Mouse (Mus musculus): Measurements from ENCODE around the gene Ralb. TPM values are rescaled to one million over a fixed set of nuclear protein-coding genes. Genes with fewer than 3 reads are reported as not detected.

Gene Ralb
- polyA plus RNA-seq, 1 experiment from 2014 or later = 65.3 TPM

GRCm38 (mm10) chr1:119503181-119503580 lies 1.4 kb downstream of the Ralb start:
- Histone ChIP-seq H3K27me3 (replicated peaks) (no peaks in the 10 kb centered on the region), H3K9me3 (replicated peaks) (no peaks in the 10 kb centered on the region), H3K27ac (replicated peaks) (no peak overlapping the region), H3K4me3 (replicated peaks) (peak overlapping the region; percentile 81), H3K36me3 (no peaks in the 10 kb centered on the region), H3K4me2 (peak overlapping the region; percentile 86), H3K4me1 (peaks cover 29% of the 10 kb centered on the region), H3K9ac (replicated peaks) (no peak overlapping the region)
- 79% methylated on average over 3 of the region's 3 CpGs for WGBS
- no peak for ATAC-seq (ENCODE audit: low FRiP score)

- no peaks in the 10 kb centered on the region for H3K27me3 ChIP-seq (replicated peaks)
- 0 out of 2 replicates have a peak overlapping the region, but pooled peaks have one; percentile 81 for H3K4me3 ChIP-seq (replicated peaks)
- no peaks in the 10 kb centered on the region for H3K9me3 ChIP-seq (replicated peaks)
- H3K4me1 ChIP-seq = peaks cover 29% of the 10 kb centered on the region
- no peak overlapping the region for H3K27ac ChIP-seq (replicated peaks)
- WGBS = 87% methylated on average over 10 of the region's 11 CpGs
- no peak overlapping the region for H3K9ac ChIP-seq (replicated peaks)
- no peaks in the 10 kb centered on the region for H3K36me3 ChIP-seq
- ATAC-seq (ENCODE audit: low FRiP score) = no peak
- H3K4me2 ChIP-seq = peak overlapping the region; percentile 86
Measured at GRCm38 (mm10) chr1:119502729-119503128, 1.9 kb downstream of the Ralb start.

- Histone ChIP-seq H3K4me3 (replicated peaks) (no peak overlapping the region), H3K4me1 (peaks cover 32% of the 10 kb centered on the region), H3K9me3 (replicated peaks) (no peaks in the 10 kb centered on the region), H3K9ac (replicated peaks) (no peak overlapping the region), H3K36me3 (no peaks in the 10 kb centered on the region), H3K27ac (replicated peaks) (no peak overlapping the region), H3K4me2 (no peak overlapping the region), H3K27me3 (replicated peaks) (no peaks in the 10 kb centered on the region)
- no peak for ATAC-seq (ENCODE audit: low FRiP score)
- 80% methylated on average over 8 of the region's 8 CpGs for WGBS
Measured at GRCm38 (mm10) chr1:119501881-119502280, 2.7 kb downstream of the Ralb start.

GRCm38 (mm10) chr1:119499456-119499855 lies 5.1 kb downstream of the Ralb start:
- Histone ChIP-seq H3K9me3 (replicated peaks) (no peaks in the 10 kb centered on the region), H3K4me1 (peaks cover 30% of the 10 kb centered on the region), H3K27ac (replicated peaks) (no peak overlapping the region), H3K27me3 (replicated peaks) (no peaks in the 10 kb centered on the region), H3K4me2 (no peak overlapping the region), H3K9ac (replicated peaks) (no peak overlapping the region), H3K4me3 (replicated peaks) (no peak overlapping the region), H3K36me3 (no peaks in the 10 kb centered on the region)
- ATAC-seq (ENCODE audit: low FRiP score) = no peak
- WGBS = 94% methylated on average over 10 of the region's 10 CpGs

- Histone ChIP-seq H3K4me3 (replicated peaks) (no peak overlapping the region), H3K9me3 (replicated peaks) (no peaks in the 10 kb centered on the region), H3K9ac (replicated peaks) (no peak overlapping the region), H3K36me3 (no peaks in the 10 kb centered on the region), H3K27me3 (replicated peaks) (no peaks in the 10 kb centered on the region), H3K27ac (replicated peaks) (no peak overlapping the region), H3K4me2 (no peak overlapping the region), H3K4me1 (peaks cover 24% of the 10 kb centered on the region)
- ATAC-seq (ENCODE audit: low FRiP score) = no peak
- WGBS = 89% methylated on average over 9 of the region's 9 CpGs
Measured at GRCm38 (mm10) chr1:119498536-119499231, 5.9 kb downstream of the Ralb start.

GRCm38 (mm10) chr1:119497346-119498004 lies 7.1 kb downstream of the Ralb start:
- WGBS = 75% methylated on average over 5 of the region's 5 CpGs
- H3K9me3 ChIP-seq (replicated peaks) = no peaks in the 10 kb centered on the region
- H3K4me2 ChIP-seq = no peak overlapping the region

GRCm38 (mm10) chr1:119495396-119495775 lies 9.2 kb downstream of the Ralb start:
- H3K9me3 ChIP-seq (replicated peaks) = no peaks in the 10 kb centered on the region
- WGBS = 88% methylated on average over 6 of the region's 6 CpGs

More at GRCm38 (mm10) chr1:119497346-119498004, 7.1 kb downstream of the Ralb start:
- no peak overlapping the region for H3K27ac ChIP-seq (replicated peaks)
- ATAC-seq (ENCODE audit: low FRiP score) = no peak
- H3K36me3 ChIP-seq = no peaks in the 10 kb centered on the region
- no peak overlapping the region for H3K9ac ChIP-seq (replicated peaks)
- H3K27me3 ChIP-seq (replicated peaks) = no peaks in the 10 kb centered on the region
- H3K4me1 ChIP-seq = peaks cover 12% of the 10 kb centered on the region
- H3K4me3 ChIP-seq (replicated peaks) = no peak overlapping the region

GRCm38 (mm10) chr1:119494712-119495395 lies 9.7 kb downstream of the Ralb start:
- no peak overlapping the region for H3K27ac ChIP-seq (replicated peaks)
- 96% methylated on average over 8 of the region's 9 CpGs for WGBS
- no peaks in the 10 kb centered on the region for H3K9me3 ChIP-seq (replicated peaks)
- H3K4me1 ChIP-seq = peaks cover 20% of the 10 kb centered on the region
- H3K4me3 ChIP-seq (replicated peaks) = no peak overlapping the region
- H3K4me2 ChIP-seq = no peak overlapping the region
- no peak for ATAC-seq (ENCODE audit: low FRiP score)
- no peaks in the 10 kb centered on the region for H3K27me3 ChIP-seq (replicated peaks)
- no peak overlapping the region for H3K9ac ChIP-seq (replicated peaks)
- H3K36me3 ChIP-seq = no peaks in the 10 kb centered on the region

More at GRCm38 (mm10) chr1:119495396-119495775, 9.2 kb downstream of the Ralb start:
- Histone ChIP-seq H3K4me3 (replicated peaks) (no peak overlapping the region), H3K4me2 (no peak overlapping the region), H3K4me1 (peaks cover 17% of the 10 kb centered on the region), H3K9ac (replicated peaks) (no peak overlapping the region), H3K36me3 (no peaks in the 10 kb centered on the region), H3K27me3 (replicated peaks) (no peaks in the 10 kb centered on the region), H3K27ac (replicated peaks) (no peak overlapping the region)
- ATAC-seq (ENCODE audit: low FRiP score) = no peak

- no peaks in the 10 kb centered on the region for H3K9me3 ChIP-seq (replicated peaks)
- no peak overlapping the region for H3K4me2 ChIP-seq
- H3K27ac ChIP-seq (replicated peaks) = no peak overlapping the region
- ATAC-seq (ENCODE audit: low FRiP score) = no peak
- 63% methylated on average over 2 of the region's 2 CpGs for WGBS
- H3K4me3 ChIP-seq (replicated peaks) = no peak overlapping the region
- H3K9ac ChIP-seq (replicated peaks) = no peak overlapping the region
- no peaks in the 10 kb centered on the region for H3K36me3 ChIP-seq
- H3K4me1 ChIP-seq = peaks cover 23% of the 10 kb centered on the region
- H3K27me3 ChIP-seq (replicated peaks) = no peaks in the 10 kb centered on the region
Measured at GRCm38 (mm10) chr1:119494024-119494711, 10.4 kb downstream of the Ralb start.

- H3K27me3 ChIP-seq (replicated peaks) = no peaks in the 10 kb centered on the region
- H3K27ac ChIP-seq (replicated peaks) = no peak overlapping the region
- no peak for ATAC-seq (ENCODE audit: low FRiP score)
Measured at GRCm38 (mm10) chr1:119492505-119492904, 12.1 kb downstream of the Ralb start.

GRCm38 (mm10) chr1:119492097-119492496 lies 12.5 kb downstream of the Ralb start:
- Histone ChIP-seq H3K4me2 (no peak overlapping the region), H3K9ac (replicated peaks) (no peak overlapping the region), H3K27ac (replicated peaks) (no peak overlapping the region), H3K4me3 (replicated peaks) (no peak overlapping the region), H3K36me3 (no peaks in the 10 kb centered on the region), H3K27me3 (replicated peaks) (no peaks in the 10 kb centered on the region), H3K9me3 (replicated peaks) (no peaks in the 10 kb centered on the region), H3K4me1 (peaks cover 31% of the 10 kb centered on the region)
- 49% methylated on average over 11 of the region's 11 CpGs for WGBS
- ATAC-seq (ENCODE audit: low FRiP score) = 0 out of 2 replicates have a peak, but pooled peaks have one; percentile 30

More at GRCm38 (mm10) chr1:119492505-119492904, 12.1 kb downstream of the Ralb start:
- WGBS = 78% methylated on average over 1 of the region's 1 CpGs
- Histone ChIP-seq H3K4me1 (peaks cover 28% of the 10 kb centered on the region), H3K9ac (replicated peaks) (no peak overlapping the region), H3K4me3 (replicated peaks) (no peak overlapping the region), H3K9me3 (replicated peaks) (no peaks in the 10 kb centered on the region), H3K4me2 (no peak overlapping the region), H3K36me3 (no peaks in the 10 kb centered on the region)

Measured in neural tube, embryonic 15.5 days (tissue).